8 mouse cellular contexts compared by ENCODE assay signal in genomic region chr6:37617431-37618011, GRCm38 (mm10).
A peak's percentile ranks its signal among the peaks of the same experiment; 100 is the strongest.
DNase-seq lines count a peak whose midpoint lies in the region.

No protein-coding gene starts in this region.

- H3K4me3 ChIP-seq in brown adipose tissue, adult 24 weeks (ENCODE audit: insufficient read depth, low read depth, low read length) = no peak overlapping the region

- H3K4me1 ChIP-seq in brown adipose tissue, adult 24 weeks (ENCODE audit: control insufficient read depth, insufficient read depth, insufficient read length, low read length) = peaks cover 3% of the 10 kb centered on the region; the same call in 1 of the 2 replicates

- peak; percentile 33 for DNase-seq in layer of hippocampus, adult 9-11 months
- DNase-seq in layer of hippocampus, adult 18-20 months (ENCODE audit: low spot score in 2 of 2) = no peak
- peak; percentile 69 for DNase-seq in kidney, adult 18-20 months
- peak; percentile 42 for DNase-seq in lung, postnatal 10 days
- peak; percentile 60 for DNase-seq in yolk sac, embryonic 10.5 days (ENCODE audit: low spot score)
- no peak for DNase-seq in c-Kit-positive CD71-positive TER-119-positive erythroid progenitor cells, embryonic 14.5 days (ENCODE audit: low spot score)
- DNase-seq in left cerebral cortex, adult 11 months (ENCODE audit: low spot score) = no peak

- H3K27ac ChIP-seq in brown adipose tissue, adult 24 weeks (replicated peaks; ENCODE audit: low read depth, low read length) = peak overlapping the region; percentile 78

Comparison
In these comparisons a context has a peak if more than half of its experiments do, and no peak if none do; other contexts are left out.
1. DNase-seq: peak in layer of hippocampus, adult 9-11 months (single experiment), kidney, adult 18-20 months (single experiment), lung, postnatal 10 days (single experiment) and yolk sac, embryonic 10.5 days (single experiment); none in layer of hippocampus, adult 18-20 months (0 of 2), c-Kit-positive CD71-positive TER-119-positive erythroid progenitor cells, embryonic 14.5 days (single experiment) and left cerebral cortex, adult 11 months (single experiment).